In the genomic region with DNA sequence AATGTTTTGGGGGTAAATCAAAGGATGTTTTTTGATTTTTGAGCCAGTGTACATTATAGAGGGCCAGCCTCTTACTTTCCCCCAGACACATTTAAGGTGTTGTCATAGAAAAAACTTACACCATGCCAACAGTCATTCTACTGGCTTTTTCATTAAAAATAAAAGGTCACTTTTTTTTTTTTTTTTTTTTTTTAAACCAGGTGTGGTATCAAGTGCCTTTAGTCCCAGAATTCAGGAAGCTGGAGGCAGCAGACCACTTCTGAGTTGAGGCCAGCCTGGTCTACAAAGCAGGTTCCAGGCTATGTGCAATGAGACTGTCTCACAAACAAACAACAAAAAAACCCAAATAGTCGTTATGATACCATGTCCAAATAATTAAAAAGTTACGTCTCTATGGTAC, we compare ENCODE assay signal across 11 mouse cellular contexts. TPM values are rescaled to one million over a fixed set of nuclear protein-coding genes. Genes with fewer than 3 reads are reported as not detected.
DNase-seq lines count a peak whose midpoint lies in the region; ATAC-seq lines count a peak whose summit lies in the region.
"Had no signal": no experiment of that assay in that cellular context is flagged by ENCODE, and none has a peak within 500 bp of the region (broad histone marks: within the 10 kb centered on the region; RNA-seq: fewer than 3 reads in every experiment).

No protein-coding gene starts in this region.

- WGBS in heart, embryonic 11.5 days (ENCODE audit: insufficient replicate concordance): 79% methylated on average over 2 of the region's 2 CpGs
- 69% methylated on average over 2 of the region's 2 CpGs for WGBS in liver, embryonic 13.5 days (ENCODE audit: insufficient replicate concordance)
- WGBS in embryonic facial prominence, embryonic 13.5 days: 61% methylated on average over 2 of the region's 2 CpGs
- WGBS in neural tube, embryonic 13.5 days: 78% methylated on average over 2 of the region's 2 CpGs

- H3K36me3 ChIP-seq in heart, embryonic 11.5 days (ENCODE audit: control insufficient read depth, insufficient read depth, low read length): peaks cover 2% of the 10 kb centered on the region
- H3K36me3 ChIP-seq in liver, embryonic 13.5 days: peaks cover 25% of the 10 kb centered on the region
- peaks cover 38% of the 10 kb centered on the region for H3K36me3 ChIP-seq in embryonic facial prominence, embryonic 13.5 days
- H3K36me3 ChIP-seq in neural tube, embryonic 13.5 days: peaks cover 32% of the 10 kb centered on the region

- no peak for DNase-seq in heart, postnatal 10 days
- DNase-seq in liver, embryonic 13.5 days: no peak
- no peak for DNase-seq in liver
- no peak for DNase-seq in kidney, postnatal 14 days
- DNase-seq: cerebellum, adult 11-12 months; kidney, adult 9 months had no signal

- H3K4me1 ChIP-seq in heart, embryonic 11.5 days (ENCODE audit: control insufficient read depth, insufficient read depth, low read length): peaks cover 40% of the 10 kb centered on the region
- H3K4me1 ChIP-seq in liver, embryonic 13.5 days (replicated peaks): peaks cover 81% of the 10 kb centered on the region
- peaks cover 70% of the 10 kb centered on the region for H3K4me1 ChIP-seq in embryonic facial prominence, embryonic 13.5 days
- H3K4me1 ChIP-seq in neural tube, embryonic 13.5 days (replicated peaks): peaks cover 86% of the 10 kb centered on the region

- intact Hi-C loops in heart, postnatal 10 days (cut with DNase I): loop anchor here (2.0 kb wide), 1 partner anchor 151 kb away; no protein-coding TSS in a partner anchor

- H3K9ac ChIP-seq in heart, embryonic 11.5 days (ENCODE audit: low read depth, low read length): no peak overlapping the region
- H3K9ac ChIP-seq in liver, embryonic 13.5 days: no peak overlapping the region
- H3K9ac ChIP-seq in embryonic facial prominence, embryonic 13.5 days: no peak overlapping the region
- no peak overlapping the region for H3K9ac ChIP-seq in neural tube, embryonic 13.5 days
- H3K9ac ChIP-seq: liver, embryonic 14.5 days had no signal

- ATAC-seq in heart, embryonic 11.5 days (replicated peaks; ENCODE audit: insufficient number of reproducible peaks, low FRiP score, low TSS enrichment): no peak
- ATAC-seq in liver, embryonic 13.5 days (ENCODE audit: low read depth): no peak
- no peak for ATAC-seq in embryonic facial prominence, embryonic 13.5 days (ENCODE audit: insufficient number of reproducible peaks, insufficient read depth, low FRiP score, low TSS enrichment, low read depth)
- no peak for ATAC-seq in neural tube, embryonic 13.5 days (ENCODE audit: low read depth)
- no peak for ATAC-seq in CD4-positive, CD25-positive, alpha-beta regulatory T cell, adult 4 months

- H3K27ac ChIP-seq in heart, embryonic 11.5 days (ENCODE audit: low read depth, low read length): peak overlapping the region; percentile 99; the same call in 1 of the 2 replicates
- peak overlapping the region; percentile 91 for H3K27ac ChIP-seq in liver, embryonic 13.5 days
- peak overlapping the region; percentile 95; the same call in 1 of the 2 replicates for H3K27ac ChIP-seq in embryonic facial prominence, embryonic 13.5 days
- no peak overlapping the region for H3K27ac ChIP-seq in neural tube, embryonic 13.5 days (replicated peaks)

- no peaks in the 10 kb centered on the region for H3K27me3 ChIP-seq in heart, embryonic 11.5 days (ENCODE audit: control insufficient read depth, insufficient read depth, low read length)
- H3K27me3 ChIP-seq in liver, embryonic 13.5 days: no peaks in the 10 kb centered on the region
- H3K27me3 ChIP-seq in embryonic facial prominence, embryonic 13.5 days: no peaks in the 10 kb centered on the region
- H3K27me3 ChIP-seq in neural tube, embryonic 13.5 days: no peaks in the 10 kb centered on the region

- peak overlapping the region; percentile 8; the same call in 1 of the 2 replicates for H3K4me2 ChIP-seq in heart, embryonic 11.5 days
- H3K4me2 ChIP-seq in liver, embryonic 13.5 days: 0 out of 2 replicates have a peak overlapping the region, but pooled peaks have one; percentile 18
- H3K4me2 ChIP-seq in embryonic facial prominence, embryonic 13.5 days: peak overlapping the region; percentile 94; the same call in 1 of the 2 replicates
- H3K4me2 ChIP-seq in neural tube, embryonic 13.5 days: peak overlapping the region; percentile 91

- H3K4me3 ChIP-seq in heart, embryonic 11.5 days (ENCODE audit: low read depth, low read length): no peak overlapping the region
- H3K4me3 ChIP-seq in liver, embryonic 13.5 days (replicated peaks): no peak overlapping the region
- 0 out of 2 replicates have a peak overlapping the region, but pooled peaks have one; percentile 53 for H3K4me3 ChIP-seq in embryonic facial prominence, embryonic 13.5 days
- H3K4me3 ChIP-seq in neural tube, embryonic 13.5 days: no peak overlapping the region

- no peaks in the 10 kb centered on the region for H3K9me3 ChIP-seq in heart, embryonic 11.5 days (replicated peaks; ENCODE audit: control insufficient read depth, low read length)
- H3K9me3 ChIP-seq in liver, embryonic 13.5 days (replicated peaks): no peaks in the 10 kb centered on the region
- H3K9me3 ChIP-seq in embryonic facial prominence, embryonic 13.5 days: no peaks in the 10 kb centered on the region
- H3K9me3 ChIP-seq in neural tube, embryonic 13.5 days: no peaks in the 10 kb centered on the region

RNA-seq across cellular contexts. Expression of gene Irf2bp2, which starts 7.7 kb away (rescaled TPM):
- 5.9 and 6.5 TPM in 2 replicates for polyA plus RNA-seq in heart, embryonic 11.5 days (2014; fragmentation: Nextera tagmentation; extraction: Ambion mirVana)
- total RNA-seq in heart, postnatal 10 days (2021): 100 to 1,000 TPM; 101 to 154 TPM
- polyA plus RNA-seq in liver, embryonic 13.5 days (2015; fragmentation: Nextera tagmentation; extraction: Ambion mirVana): 3.8 and 4.0 TPM in 2 replicates
- polyA plus RNA-seq in embryonic facial prominence, embryonic 13.5 days (2015; fragmentation: Nextera tagmentation; extraction: Ambion mirVana): 11.1 and 13.5 TPM in 2 replicates
- 8.6 and 9.7 TPM in 2 replicates for polyA plus RNA-seq in neural tube, embryonic 13.5 days (2015; fragmentation: Nextera tagmentation; extraction: Ambion mirVana)
- polyA plus RNA-seq in CD4-positive, CD25-positive, alpha-beta regulatory T cell, adult 4 months (2017; shearing (Covaris generic)): 10 to 100 TPM; 15.5 to 22.4 TPM

Comparison
In these comparisons a context has a peak if more than half of its experiments do, and no peak if none do; other contexts are left out.
1. H3K4me2 ChIP-seq: peak in every context shown above with its lines; median percentile 94 in embryonic facial prominence, embryonic 13.5 days; 91 in neural tube, embryonic 13.5 days; 18 in liver, embryonic 13.5 days; 8 in heart, embryonic 11.5 days.